ENCODE assay signal across 11 mouse cellular contexts in the genomic region with DNA sequence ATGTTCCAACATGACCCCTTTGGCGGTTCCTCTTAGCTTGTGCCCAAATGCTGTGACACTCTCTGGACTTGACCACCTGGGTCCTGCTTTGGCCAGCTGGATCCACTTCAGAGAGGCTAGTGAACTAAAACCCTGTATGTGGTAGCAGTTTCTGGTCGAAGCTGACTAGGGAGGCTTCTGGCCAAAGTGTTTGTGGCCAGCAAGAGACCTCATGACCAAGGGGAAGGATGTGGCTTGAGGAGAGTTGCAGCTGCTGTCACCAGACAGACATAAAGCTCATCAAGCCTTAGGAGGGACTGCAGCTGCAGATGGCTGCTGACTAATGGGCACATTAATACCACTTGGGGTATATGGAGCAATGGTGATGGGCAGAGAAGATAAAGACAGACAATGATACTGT.
DNase-seq lines count a peak whose midpoint lies in the region; ATAC-seq and TF ChIP-seq lines count a peak whose summit lies in the region.
"Had no signal": no experiment of that assay in that cellular context is flagged by ENCODE, and none has a peak within 500 bp of the region (broad histone marks: within the 10 kb centered on the region; RNA-seq: fewer than 3 reads in every experiment).

No protein-coding gene starts in this region.

- intact Hi-C loops in gastrocnemius, postnatal 36 days (cut with DNase I): no loop called here
- intact Hi-C loops in left cerebral cortex, postnatal 10 days (cut with DNase I): no loop called here

- no peak overlapping the region for H3K27ac ChIP-seq in hindbrain, postnatal 0 days
- no peak overlapping the region for H3K27ac ChIP-seq in hindbrain, embryonic 13.5 days
- H3K27ac ChIP-seq in forebrain, embryonic 14.5 days (ENCODE audit: low read depth, low read length): no peak overlapping the region
- H3K27ac ChIP-seq: heart, embryonic 13.5 days; neural tube, embryonic 13.5 days had no signal

- no peak for TF ChIP-seq CTCF in hindbrain, postnatal 0 days (IDR thresholded peaks at IDR 0.05; ENCODE audit: low read depth)

- H3K4me3 ChIP-seq in hindbrain, postnatal 0 days (ENCODE audit: low read length): no peak overlapping the region
- no peak overlapping the region for H3K4me3 ChIP-seq in hindbrain, embryonic 13.5 days
- H3K4me3 ChIP-seq in forebrain, embryonic 14.5 days (ENCODE audit: low read depth, low read length): no peak overlapping the region
- H3K4me3 ChIP-seq: heart, embryonic 13.5 days; neural tube, embryonic 13.5 days had no signal

- DNase-seq in hindbrain, postnatal 0 days (ENCODE audit: low spot score): no peak
- DNase-seq in MN1 (ENCODE audit: low spot score): peak; percentile 73
- peak; percentile 37 to 50 for DNase-seq in gastrocnemius, postnatal 36 days
- peak; percentile 71 for DNase-seq in lung, postnatal 10 days
- DNase-seq in adrenal gland, postnatal 25 days: no peak
- no peak for DNase-seq in left cerebral cortex, postnatal 10 days (ENCODE audit: extremely low spot score in 1 of 2, low spot score in 2 of 2)
- DNase-seq in forebrain, embryonic 14.5 days (ENCODE audit: low spot score): no peak
- DNase-seq: thymus, postnatal 25 days had no signal

- no peaks in the 10 kb centered on the region for H3K9me3 ChIP-seq in hindbrain, postnatal 0 days (ENCODE audit: low read length)
- H3K9me3 ChIP-seq in hindbrain, embryonic 13.5 days: no peaks in the 10 kb centered on the region
- H3K9me3 ChIP-seq in forebrain, embryonic 14.5 days (replicated peaks; ENCODE audit: control insufficient read depth, low read length): no peaks in the 10 kb centered on the region
- H3K9me3 ChIP-seq: heart, embryonic 13.5 days; neural tube, embryonic 13.5 days had no signal

- WGBS in hindbrain, postnatal 0 days: 52% methylated on average over 2 of the region's 2 CpGs
- WGBS in hindbrain, embryonic 13.5 days: 87% methylated on average over 2 of the region's 2 CpGs
- WGBS in forebrain, embryonic 14.5 days: 68% methylated on average over 2 of the region's 2 CpGs

- no peak overlapping the region for H3K9ac ChIP-seq in hindbrain, postnatal 0 days (replicated peaks; ENCODE audit: low read length)
- no peak overlapping the region for H3K9ac ChIP-seq in hindbrain, embryonic 13.5 days
- H3K9ac ChIP-seq in forebrain, embryonic 14.5 days (ENCODE audit: low read length): no peak overlapping the region
- H3K9ac ChIP-seq: heart, embryonic 13.5 days; neural tube, embryonic 13.5 days had no signal

- no peak overlapping the region for H3K4me2 ChIP-seq in hindbrain, postnatal 0 days (ENCODE audit: low read depth, low read length)
- no peak overlapping the region for H3K4me2 ChIP-seq in hindbrain, embryonic 13.5 days
- H3K4me2 ChIP-seq in forebrain, embryonic 14.5 days (ENCODE audit: low read length): no peak overlapping the region
- H3K4me2 ChIP-seq: heart, embryonic 13.5 days; neural tube, embryonic 13.5 days had no signal

- no peaks in the 10 kb centered on the region for H3K36me3 ChIP-seq in hindbrain, postnatal 0 days (ENCODE audit: insufficient read depth, low read length)
- no peaks in the 10 kb centered on the region for H3K36me3 ChIP-seq in hindbrain, embryonic 13.5 days
- H3K36me3 ChIP-seq in forebrain, embryonic 14.5 days (ENCODE audit: control insufficient read depth, insufficient read depth, low read length): no peaks in the 10 kb centered on the region
- H3K36me3 ChIP-seq: heart, embryonic 13.5 days; neural tube, embryonic 13.5 days had no signal

- peak; percentile 24; the same call in 1 of the 2 replicates for ATAC-seq in hindbrain, postnatal 0 days
- ATAC-seq in hindbrain, embryonic 13.5 days (ENCODE audit: low FRiP score): no peak
- ATAC-seq in forebrain, embryonic 14.5 days: no peak

- no peaks in the 10 kb centered on the region for H3K4me1 ChIP-seq in hindbrain, postnatal 0 days (ENCODE audit: insufficient read depth, low read length)
- H3K4me1 ChIP-seq in hindbrain, embryonic 13.5 days (replicated peaks): peaks cover 10% of the 10 kb centered on the region
- 0 out of 2 replicates have a peak, but pooled peaks cover 3% of the 10 kb centered on the region for H3K4me1 ChIP-seq in forebrain, embryonic 14.5 days (ENCODE audit: control insufficient read depth, insufficient read depth, low read length)

- H3K27me3 ChIP-seq in hindbrain, postnatal 0 days (ENCODE audit: insufficient read depth, low read length): no peaks in the 10 kb centered on the region
- no peaks in the 10 kb centered on the region for H3K27me3 ChIP-seq in hindbrain, embryonic 13.5 days
- H3K27me3 ChIP-seq in forebrain, embryonic 14.5 days (replicated peaks; ENCODE audit: control insufficient read depth, insufficient read depth, low read length): no peaks in the 10 kb centered on the region
- H3K27me3 ChIP-seq: heart, embryonic 13.5 days; neural tube, embryonic 13.5 days had no signal

Comparison
In these comparisons a context has a peak if more than half of its experiments do, and no peak if none do; other contexts are left out.
1. DNase-seq: peak in MN1 (single experiment), gastrocnemius, postnatal 36 days (2 of 2) and lung, postnatal 10 days (single experiment); none in hindbrain, postnatal 0 days (single experiment), adrenal gland, postnatal 25 days (single experiment), left cerebral cortex, postnatal 10 days (0 of 2) and forebrain, embryonic 14.5 days (single experiment).